Mouse (Mus musculus): ENCODE data around the gene Olfr211. TPM values are rescaled to one million over a fixed set of nuclear protein-coding genes. Genes with fewer than 3 reads are reported as not detected.
A peak's percentile ranks its signal among the peaks of the same experiment; 100 is the strongest.
"Not testable (repeated sequence)": the region's sequence is repeated elsewhere in the genome, so short reads cannot be mapped to it uniquely, and the experiment has no call there.

Gene Olfr211
- polyA plus RNA-seq, 1 experiment from 2014 or later: not detected

DNA sequence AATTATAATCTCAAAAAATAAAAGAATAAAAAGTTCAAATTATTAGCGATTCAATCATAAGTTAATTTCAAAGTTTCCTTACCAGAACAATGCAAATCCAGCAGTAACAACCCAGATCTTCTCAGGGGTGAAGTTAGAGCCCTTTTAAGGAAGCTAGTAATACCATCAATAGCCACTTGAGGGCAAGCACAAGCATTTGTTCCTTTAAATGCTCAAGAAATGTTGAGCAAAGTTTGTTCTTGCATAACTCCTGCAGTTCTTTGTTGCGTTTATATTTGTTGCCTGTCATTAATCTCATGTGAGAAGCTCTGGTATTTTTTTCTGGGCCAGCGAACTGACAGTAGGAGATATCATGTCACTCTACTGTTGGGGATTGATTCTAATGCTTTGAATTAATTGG lies 20.8 kb upstream of the Olfr211 start:
- Histone ChIP-seq H3K4me2 (replicated peaks; ENCODE audit: low read depth, low read length) (no peak overlapping the region), H3K4me1 (replicated peaks; ENCODE audit: control insufficient read depth, insufficient read depth, low read length) (no peaks in the 10 kb centered on the region), H3K27ac (ENCODE audit: low read depth, low read length) (no peak overlapping the region), H3K4me3 (ENCODE audit: low read depth, low read length) (no peak overlapping the region), H3K9me3 (ENCODE audit: control insufficient read depth, low read length) (no peaks in the 10 kb centered on the region), H3K27me3 (ENCODE audit: control insufficient read depth, insufficient read depth, low read length) (no peaks in the 10 kb centered on the region), H3K9ac (ENCODE audit: low read depth, low read length) (no peak overlapping the region), H3K36me3 (ENCODE audit: control insufficient read depth, insufficient read depth, low read length) (no peaks in the 10 kb centered on the region)
- 39% methylated on average over 3 of the region's 3 CpGs for WGBS
- DNase-seq (ENCODE audit: low spot score): peak; percentile 10
- ATAC-seq (ENCODE audit: low FRiP score): no peak

DNA sequence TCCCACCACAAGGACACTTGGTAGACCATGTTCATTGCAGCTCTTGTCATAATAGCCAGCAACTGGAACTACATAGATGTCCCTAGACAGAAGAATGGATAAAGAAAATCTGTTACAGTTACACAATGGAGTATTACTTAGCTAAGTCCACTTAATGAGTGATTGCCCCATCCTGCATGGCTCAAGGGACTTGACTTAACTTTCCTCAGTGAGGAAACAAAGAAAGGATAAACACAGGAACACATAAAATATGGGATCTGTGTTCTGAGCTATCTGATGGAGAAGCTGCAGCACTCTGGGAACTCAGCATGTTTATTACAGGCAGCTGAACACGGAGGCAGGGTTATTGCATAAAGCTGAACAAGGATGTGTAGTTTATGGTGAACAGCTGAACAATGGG lies 3.8 kb upstream of the Olfr211 start:
- H3K27ac ChIP-seq (ENCODE audit: low read depth, low read length): no peak overlapping the region
- ATAC-seq (ENCODE audit: low FRiP score) (no peak), DNase-seq (ENCODE audit: low spot score) (no peak)
- no peaks in the 10 kb centered on the region; the same call in 1 of the 2 replicates for H3K4me1 ChIP-seq (replicated peaks; ENCODE audit: control insufficient read depth, insufficient read depth, low read length)
- no peak overlapping the region for H3K4me3 ChIP-seq (ENCODE audit: low read depth, low read length)
- no peaks in the 10 kb centered on the region for H3K9me3 ChIP-seq (ENCODE audit: control insufficient read depth, low read length)
- no peaks in the 10 kb centered on the region for H3K27me3 ChIP-seq (ENCODE audit: control insufficient read depth, insufficient read depth, low read length)
- WGBS: 86% methylated on average over 1 of the region's 1 CpGs
- H3K36me3 ChIP-seq (ENCODE audit: control insufficient read depth, insufficient read depth, low read length): no peaks in the 10 kb centered on the region
- H3K9ac ChIP-seq (ENCODE audit: low read depth, low read length): no peak overlapping the region
- H3K4me2 ChIP-seq (replicated peaks; ENCODE audit: low read depth, low read length): no peak overlapping the region

DNA sequence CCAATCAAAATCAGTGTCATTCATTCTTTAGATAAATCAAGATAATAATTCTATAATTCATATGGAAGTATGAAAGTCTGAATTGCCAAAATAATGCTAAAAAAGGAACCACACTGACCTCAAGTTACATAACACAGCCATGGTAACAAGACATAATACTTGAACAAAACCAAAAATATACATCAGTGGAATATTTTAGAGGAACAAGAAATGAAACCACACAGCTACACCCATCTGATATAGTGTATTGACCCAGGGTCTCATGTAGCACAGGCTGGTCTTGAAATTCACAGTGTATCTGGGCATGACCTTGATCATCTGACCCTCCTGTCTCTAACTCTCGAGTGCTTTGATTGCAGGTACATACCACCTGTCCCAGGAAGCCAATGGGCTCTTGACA lies 2.1 kb upstream of the Olfr211 start:
- no peaks in the 10 kb centered on the region for H3K27me3 ChIP-seq (ENCODE audit: control insufficient read depth, insufficient read depth, low read length)
- H3K9ac ChIP-seq (ENCODE audit: low read depth, low read length): no peak overlapping the region
- no peak overlapping the region for H3K4me2 ChIP-seq (replicated peaks; ENCODE audit: low read depth, low read length)
- H3K4me3 ChIP-seq (ENCODE audit: low read depth, low read length): no peak overlapping the region
- no peak overlapping the region for H3K27ac ChIP-seq (ENCODE audit: low read depth, low read length)
- ATAC-seq (ENCODE audit: low FRiP score) (no peak), DNase-seq (ENCODE audit: low spot score) (no peak)
- no peaks in the 10 kb centered on the region for H3K9me3 ChIP-seq (ENCODE audit: control insufficient read depth, low read length)
- no peaks in the 10 kb centered on the region; the same call in 1 of the 2 replicates for H3K4me1 ChIP-seq (replicated peaks; ENCODE audit: control insufficient read depth, insufficient read depth, low read length)
- no peaks in the 10 kb centered on the region for H3K36me3 ChIP-seq (ENCODE audit: control insufficient read depth, insufficient read depth, low read length)
- WGBS: 81% methylated on average over 1 of the region's 1 CpGs

DNA sequence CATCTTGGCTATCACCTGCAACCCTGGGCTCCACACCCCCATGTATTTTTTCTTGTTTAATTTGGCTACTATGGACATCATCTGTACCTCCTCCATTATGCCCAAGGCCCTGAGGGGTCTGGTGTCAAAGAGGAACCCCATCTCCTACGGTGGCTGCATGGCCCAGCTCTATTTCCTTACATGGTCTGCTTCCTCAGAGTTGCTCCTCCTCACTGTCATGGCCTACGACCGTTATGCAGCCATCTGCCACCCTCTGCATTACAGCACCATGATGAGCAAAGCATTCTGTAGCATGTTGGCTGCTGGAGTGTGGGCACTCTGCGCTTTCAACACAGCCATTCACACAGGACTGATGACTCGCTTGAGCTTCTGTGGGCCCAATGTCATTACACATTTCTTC lies 4.9 kb downstream of the Olfr211 start:
- ATAC-seq (ENCODE audit: low FRiP score): no peak
- 85% methylated on average over 5 of the region's 5 CpGs for WGBS

DNA sequence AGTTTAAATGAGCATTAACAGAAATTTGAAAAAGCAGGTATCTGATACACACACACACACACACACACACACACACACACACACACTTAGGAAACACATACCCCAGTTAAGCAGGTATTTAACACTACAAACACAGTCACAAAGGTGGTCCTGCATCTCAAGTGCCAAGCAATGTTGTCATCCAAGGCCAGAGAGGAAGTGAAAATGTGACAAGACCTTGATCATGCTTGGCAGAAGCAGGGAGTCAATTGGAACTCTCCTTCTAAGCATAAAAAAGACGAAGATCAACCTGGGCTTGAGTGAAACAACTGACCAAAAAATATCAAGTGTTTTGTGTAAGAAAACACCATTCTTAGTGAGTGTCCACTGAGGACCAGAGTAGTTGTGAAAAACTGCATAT lies 7.1 kb downstream of the Olfr211 start:
- 91% methylated on average over 1 of the region's 1 CpGs for WGBS
- ATAC-seq (ENCODE audit: low FRiP score): no peak
- no peak overlapping the region for H3K4me3 ChIP-seq (ENCODE audit: low read depth, low read length)
- no peak overlapping the region for H3K27ac ChIP-seq (ENCODE audit: low read depth, low read length)
- no peak for DNase-seq (ENCODE audit: low spot score)
- no peak overlapping the region for H3K9ac ChIP-seq (ENCODE audit: low read depth, low read length)
- no peaks in the 10 kb centered on the region for H3K4me1 ChIP-seq (replicated peaks; ENCODE audit: control insufficient read depth, insufficient read depth, low read length)
- no peaks in the 10 kb centered on the region for H3K36me3 ChIP-seq (ENCODE audit: control insufficient read depth, insufficient read depth, low read length)
- no peak overlapping the region for H3K4me2 ChIP-seq (replicated peaks; ENCODE audit: low read depth, low read length)
- no peaks in the 10 kb centered on the region for H3K9me3 ChIP-seq (ENCODE audit: control insufficient read depth, low read length)
- H3K27me3 ChIP-seq (ENCODE audit: control insufficient read depth, insufficient read depth, low read length): no peaks in the 10 kb centered on the region

More for the DNA sequence above, 4.9 kb downstream of the Olfr211 start:
- H3K9ac ChIP-seq (ENCODE audit: low read depth, low read length): no peak overlapping the region
- DNase-seq (ENCODE audit: low spot score): no peak
- H3K4me1 ChIP-seq (replicated peaks; ENCODE audit: control insufficient read depth, insufficient read depth, low read length): no peaks in the 10 kb centered on the region; the same call in 1 of the 2 replicates
- no peaks in the 10 kb centered on the region for H3K36me3 ChIP-seq (ENCODE audit: control insufficient read depth, insufficient read depth, low read length)
- no peaks in the 10 kb centered on the region for H3K9me3 ChIP-seq (ENCODE audit: control insufficient read depth, low read length)
- H3K27ac ChIP-seq (ENCODE audit: low read depth, low read length): no peak overlapping the region
- no peak overlapping the region for H3K4me3 ChIP-seq (ENCODE audit: low read depth, low read length)
- no peaks in the 10 kb centered on the region for H3K27me3 ChIP-seq (ENCODE audit: control insufficient read depth, insufficient read depth, low read length)
- H3K4me2 ChIP-seq (replicated peaks; ENCODE audit: low read depth, low read length): no peak overlapping the region

DNA sequence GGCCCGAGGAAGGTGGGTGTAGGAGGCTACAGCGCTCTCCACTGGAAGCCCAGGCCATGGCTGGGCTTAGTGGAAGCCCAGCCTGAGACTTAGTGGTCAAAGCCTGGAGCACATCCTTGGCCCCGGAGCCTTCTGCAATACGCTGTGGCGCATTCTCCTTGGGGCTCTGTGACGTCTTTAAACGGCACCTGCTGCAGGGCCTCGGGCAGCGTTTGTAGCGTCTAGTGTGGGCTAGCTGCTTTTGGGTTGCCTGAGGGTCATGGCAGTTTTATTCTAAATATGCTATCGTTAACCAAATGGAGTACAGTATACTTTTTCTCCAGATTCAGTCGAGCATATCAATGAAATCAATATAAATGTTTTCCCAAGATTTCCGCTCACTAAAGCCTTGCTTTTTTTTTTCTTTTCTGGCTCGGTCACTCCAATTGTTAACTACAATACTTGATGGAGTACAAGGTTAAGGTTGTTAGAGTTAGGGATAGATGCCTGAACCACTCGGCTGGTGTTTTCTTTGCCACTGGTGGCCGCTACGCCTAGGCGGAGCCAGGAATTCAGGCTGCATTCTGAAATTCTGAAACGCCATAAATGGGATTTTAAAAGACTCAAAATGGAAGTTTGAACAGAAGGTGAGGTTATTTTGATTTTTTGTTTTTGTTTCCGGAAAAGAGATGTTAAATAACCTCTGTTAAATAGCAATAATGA lies 17.6 kb downstream of the Olfr211 start, which contains the start of gene Olfr212:
TSS of gene Olfr212 (plus strand) at position 215 of the 702 bp plus-strand sequence.
- DNase-seq (ENCODE audit: low spot score); H3K4me2 ChIP-seq (replicated peaks; ENCODE audit: low read depth, low read length): not testable (repeated sequence)
- 92% methylated on average over 17 of the region's 20 CpGs for WGBS

DNA sequence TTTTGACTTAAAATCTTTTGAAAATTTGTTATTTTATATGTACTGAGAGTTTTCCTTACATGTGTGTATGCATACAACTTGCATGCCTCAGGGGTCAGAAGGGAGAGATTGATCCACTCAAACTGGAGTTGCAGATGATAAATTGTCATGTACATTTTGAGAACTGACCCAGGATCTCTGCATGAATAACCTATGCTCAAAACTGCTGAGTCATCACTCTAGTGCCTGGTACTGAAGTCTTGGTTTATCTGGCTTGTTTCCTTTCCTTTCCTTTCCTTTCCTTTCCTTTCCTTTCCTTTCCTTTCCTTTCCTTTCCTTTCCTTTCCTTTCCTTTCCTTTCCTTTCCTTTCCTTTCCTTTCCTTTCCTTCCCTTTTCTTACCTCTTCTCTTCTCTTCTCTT lies 25.9 kb downstream of the Olfr211 start:
- no peak for DNase-seq (ENCODE audit: low spot score)
- Histone ChIP-seq H3K27me3 (ENCODE audit: control insufficient read depth, insufficient read depth, low read length) (no peaks in the 10 kb centered on the region), H3K9me3 (ENCODE audit: control insufficient read depth, low read length) (no peaks in the 10 kb centered on the region), H3K9ac (ENCODE audit: low read depth, low read length) (no peak overlapping the region), H3K4me2 (replicated peaks; ENCODE audit: low read depth, low read length) (no peak overlapping the region), H3K27ac (ENCODE audit: low read depth, low read length) (no peak overlapping the region), H3K4me3 (ENCODE audit: low read depth, low read length) (no peak overlapping the region), H3K4me1 (replicated peaks; ENCODE audit: control insufficient read depth, insufficient read depth, low read length) (no peaks in the 10 kb centered on the region), H3K36me3 (ENCODE audit: control insufficient read depth, insufficient read depth, low read length) (no peaks in the 10 kb centered on the region)
- no peak for ATAC-seq (ENCODE audit: low FRiP score)

More for the DNA sequence above, 17.6 kb downstream of the Olfr211 start, which contains the start of gene Olfr212:
- not testable (repeated sequence) for H3K36me3 ChIP-seq (ENCODE audit: control insufficient read depth, insufficient read depth, low read length); H3K4me3 ChIP-seq (ENCODE audit: low read depth, low read length); H3K27me3 ChIP-seq (ENCODE audit: control insufficient read depth, insufficient read depth, low read length); H3K9me3 ChIP-seq (ENCODE audit: control insufficient read depth, low read length); H3K27ac ChIP-seq (ENCODE audit: low read depth, low read length); H3K9ac ChIP-seq (ENCODE audit: low read depth, low read length); ATAC-seq (ENCODE audit: low FRiP score); H3K4me1 ChIP-seq (replicated peaks; ENCODE audit: control insufficient read depth, insufficient read depth, low read length)

DNA sequence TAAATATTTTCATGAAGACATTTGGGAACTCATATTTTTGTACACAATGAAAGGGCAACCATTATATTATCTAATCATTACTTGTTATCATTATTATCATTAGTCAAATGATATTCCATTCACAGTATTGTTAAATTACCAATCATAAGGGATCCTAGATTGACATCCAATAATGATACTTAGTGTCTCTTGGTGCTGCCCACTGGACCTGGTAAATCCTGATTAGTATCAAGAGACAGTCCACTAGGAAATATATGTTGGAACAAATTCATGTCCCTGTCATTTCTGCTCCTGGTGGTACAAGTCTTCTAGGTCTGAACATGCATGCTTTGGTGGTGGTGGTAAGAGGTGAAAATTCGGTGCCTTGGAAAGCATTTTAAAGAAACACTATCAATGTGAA lies 49.3 kb downstream of the Olfr211 start, which contains the start of gene Olfr213:
TSS of gene Olfr213 (plus strand) at position 301 of the 400 bp plus-strand sequence.
- Histone ChIP-seq H3K27me3 (ENCODE audit: control insufficient read depth, insufficient read depth, low read length) (no peaks in the 10 kb centered on the region), H3K4me2 (replicated peaks; ENCODE audit: low read depth, low read length) (no peak within 1 kb of the TSS), H3K4me3 (ENCODE audit: low read depth, low read length) (no peak within 1 kb of the TSS), H3K36me3 (ENCODE audit: control insufficient read depth, insufficient read depth, low read length) (no peaks in the 10 kb centered on the region), H3K9me3 (ENCODE audit: control insufficient read depth, low read length) (no peaks in the 10 kb centered on the region), H3K9ac (ENCODE audit: low read depth, low read length) (no peak within 1 kb of the TSS), H3K27ac (ENCODE audit: low read depth, low read length) (no peak within 1 kb of the TSS), H3K4me1 (replicated peaks; ENCODE audit: control insufficient read depth, insufficient read depth, low read length) (no peaks in the 10 kb centered on the region)
- WGBS: 85% methylated on average over 1 of the region's 1 CpGs
- no peak for DNase-seq (ENCODE audit: low spot score)
- ATAC-seq (ENCODE audit: low FRiP score): no peak

DNA sequence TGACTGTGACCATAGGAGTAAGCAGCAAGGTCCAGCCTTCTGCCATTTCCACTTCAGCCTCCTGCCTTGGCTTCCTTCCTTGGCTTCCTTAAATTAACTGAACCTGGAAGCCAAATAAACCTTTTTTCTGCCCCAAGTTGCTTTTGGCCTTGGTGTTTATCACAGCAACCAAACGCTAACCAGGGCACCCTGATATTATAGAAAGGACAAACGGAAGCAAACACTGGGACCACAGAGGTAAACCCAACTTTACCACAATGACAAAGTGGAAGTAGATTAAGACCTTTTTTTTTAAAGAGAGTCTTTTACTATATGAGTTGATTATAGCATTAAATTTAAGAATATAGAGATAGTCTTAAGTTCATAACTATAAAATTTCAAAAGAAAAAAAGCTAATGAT lies 53.6 kb downstream of the Olfr211 start:
- H3K27me3 ChIP-seq (ENCODE audit: control insufficient read depth, insufficient read depth, low read length): no peaks in the 10 kb centered on the region
- no peak overlapping the region for H3K27ac ChIP-seq (ENCODE audit: low read depth, low read length)
- H3K9me3 ChIP-seq (ENCODE audit: control insufficient read depth, low read length): no peaks in the 10 kb centered on the region
- no peak overlapping the region for H3K4me2 ChIP-seq (replicated peaks; ENCODE audit: low read depth, low read length)
- DNase-seq (ENCODE audit: low spot score) (no peak), ATAC-seq (ENCODE audit: low FRiP score) (no peak)
- no peak overlapping the region for H3K4me3 ChIP-seq (ENCODE audit: low read depth, low read length)
- no peak overlapping the region for H3K9ac ChIP-seq (ENCODE audit: low read depth, low read length)
- WGBS: 94% methylated on average over 2 of the region's 2 CpGs
- H3K36me3 ChIP-seq (ENCODE audit: control insufficient read depth, insufficient read depth, low read length): no peaks in the 10 kb centered on the region
- H3K4me1 ChIP-seq (replicated peaks; ENCODE audit: control insufficient read depth, insufficient read depth, low read length): no peaks in the 10 kb centered on the region
